Mouse (Mus musculus) kidney, adult 2 months (tissue): Measurements from ENCODE around the gene Alg14. TPM values are rescaled to one million over a fixed set of nuclear protein-coding genes. Genes with fewer than 3 reads are reported as not detected.

Experiments
- DNase-seq: peaks from one replicate; pipeline ENCODE4 v3.0.0; 2021
- H3K27ac ChIP-seq: fragments of 200-500 bp; 2 replicates; pipeline ENCODE4 v1.5.1; 2012; ENCODE audit warnings: low read depth, low read length, control low read depth, inconsistent platforms; ENCODE audit not compliant: insufficient read depth
- H3K27me3 ChIP-seq: fragments of 200-500 bp; replicated peaks from 2 replicates; pipeline ENCODE4 v1.6.1; 2012; ENCODE audit warnings: mild to moderate bottlenecking, moderate library complexity, low read length, inconsistent platforms; ENCODE audit not compliant: control insufficient read depth, insufficient read depth
- H3K36me3 ChIP-seq: fragments of 200-500 bp; 2 replicates; pipeline ENCODE4 v1.6.1; 2012; ENCODE audit warnings: mild to moderate bottlenecking, moderate library complexity, low read length, inconsistent platforms; ENCODE audit not compliant: control insufficient read depth, insufficient read depth
- H3K4me1 ChIP-seq: fragments of 200-500 bp; 2 replicates; pipeline ENCODE4 v1.6.1; 2011; ENCODE audit warnings: low read length; ENCODE audit not compliant: control insufficient read depth, insufficient read depth
- H3K4me3 ChIP-seq: fragments of 200-500 bp; 2 replicates; pipeline ENCODE4 v1.5.1; 2011; ENCODE audit warnings: mild to moderate bottlenecking, low read depth, low read length, control low read depth; ENCODE audit not compliant: insufficient read depth
- CTCF ChIP-seq: fragments of 200-500 bp; conservative IDR thresholded peaks from 2 replicates; pipeline ENCODE4 v1.5.1; 2011; ENCODE audit warnings: low read depth, mild to moderate bottlenecking, control low read depth, low read length, moderate library complexity, mixed read lengths; ENCODE audit not compliant: insufficient read depth, insufficient read length
- POLR2A ChIP-seq: fragments of 200-500 bp; IDR thresholded peaks from one replicate; pipeline ENCODE4 v1.6.1; 2011; ENCODE audit warnings: low read depth, low read length, control low read depth
- WGBS: fragments of 180-500 bp; shearing (Covaris S2); methylation state at CpG from one replicate; pipeline ENCODE4 v1.1.7; 2018; 5-methylcytosine and 5-hydroxymethylcytosine counted together
- polyA plus RNA-seq: library from polyadenylated mRNA; depleted of rRNA; stranded (reverse); fragments of >200 nt; gene quantifications from 2 replicates; pipeline ENCODE4 v1.2.3, GENCODE M21; 2012; rRNA removed

The Alg14 gene
- polyA plus RNA-seq: 19.8 and 22.9 TPM in 2 replicates

DNA sequence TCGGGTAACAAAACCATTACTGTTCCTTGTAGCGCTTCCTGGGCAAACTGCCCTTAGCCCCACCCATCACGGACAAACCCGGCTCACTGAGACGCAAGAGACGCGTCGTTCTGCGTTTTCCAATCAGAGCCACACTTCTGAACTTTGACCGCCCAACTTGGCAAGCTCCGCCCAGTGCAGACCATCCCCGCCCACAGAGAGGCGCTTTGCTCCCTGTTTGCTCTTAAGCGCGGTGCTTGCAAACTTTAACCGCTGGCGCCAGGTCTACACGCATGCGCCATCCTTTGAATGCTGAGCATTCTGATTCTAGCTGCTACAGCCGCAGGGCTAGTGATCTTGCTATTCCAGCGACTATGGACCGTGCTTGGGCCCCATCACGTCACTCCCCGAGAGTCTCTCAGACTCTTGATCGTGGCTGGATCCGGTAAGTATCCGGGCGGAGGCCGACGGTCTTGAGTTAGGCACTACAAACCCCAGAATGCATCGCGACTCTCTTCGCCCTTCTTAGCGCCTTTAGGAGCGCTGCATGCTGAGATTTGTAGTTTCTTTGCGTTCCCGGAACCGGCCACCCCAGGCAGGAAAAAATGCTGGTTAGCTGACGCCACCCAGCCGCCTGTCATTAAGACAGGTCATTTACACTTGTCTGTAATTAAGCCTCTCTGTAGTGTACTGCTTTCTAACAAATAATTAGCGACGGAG is at the start of gene Alg14:
Gene Alg14 (plus strand): TSS at position 214 of the 699 bp plus-strand sequence.
- Histone ChIP-seq H3K4me3 (peak within 1 kb of the TSS; percentile 78), H3K27me3 (no peaks in the 10 kb centered on the region), H3K36me3 (no peaks in the 10 kb centered on the region), H3K27ac (peak within 1 kb of the TSS; percentile 96), H3K4me1 (peaks cover 4% of the 10 kb centered on the region; the same call in 1 of the 2 replicates)
- DNase-seq: peak; percentile 99
- under 1% methylated on average over 42 of the region's 42 CpGs for WGBS
- TF ChIP-seq POLR2A: peak; percentile 65
- 0 out of 2 replicates have a peak, but pooled peaks have one; percentile 3 for TF ChIP-seq CTCF

DNA sequence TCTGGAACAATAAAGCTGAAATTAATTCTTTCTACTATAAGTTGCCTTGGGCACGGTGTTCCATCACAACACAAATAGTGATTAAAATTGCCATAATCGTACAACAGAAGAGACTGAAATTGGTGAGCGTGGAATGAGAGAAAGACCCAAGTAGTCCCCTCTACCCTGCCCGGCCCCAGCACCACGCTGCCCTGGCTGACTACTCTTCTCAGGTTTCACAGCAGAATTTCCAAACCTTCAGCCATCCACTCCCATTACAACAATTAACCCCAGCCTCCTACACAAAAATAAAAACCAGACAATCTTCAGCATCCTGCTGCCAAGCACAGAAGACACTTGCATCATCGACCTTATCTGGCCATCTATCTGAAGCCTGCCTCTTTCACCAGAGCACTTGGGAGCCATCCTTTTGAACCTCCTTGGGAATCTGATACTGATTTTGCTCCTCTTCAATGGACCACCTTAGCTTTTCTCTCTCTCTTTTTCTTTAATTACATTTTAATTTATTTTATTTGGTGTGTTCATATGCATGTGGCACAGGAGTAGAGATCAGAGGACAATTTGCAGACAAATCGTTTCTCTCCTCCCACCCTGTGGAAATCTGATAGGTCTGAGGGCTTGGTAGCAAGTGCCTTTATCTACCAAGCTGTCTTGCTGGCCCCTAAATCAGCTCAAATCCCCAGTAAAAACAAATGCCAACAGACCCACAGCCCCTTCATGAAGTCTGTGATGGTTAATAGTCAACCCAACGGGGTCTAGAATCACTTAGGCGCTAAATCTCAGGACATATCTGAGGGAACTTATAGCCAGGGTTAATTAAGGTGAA is 49.2 kb upstream of the Alg14 start:
- no peaks in the 10 kb centered on the region for H3K4me1 ChIP-seq
- no peaks in the 10 kb centered on the region for H3K36me3 ChIP-seq
- H3K4me3 ChIP-seq: no peak overlapping the region
- H3K27me3 ChIP-seq: no peaks in the 10 kb centered on the region
- DNase-seq: no peak
- no peak for TF ChIP-seq CTCF
- TF ChIP-seq POLR2A: no peak
- 55% methylated on average over 9 of the region's 9 CpGs for whole genome bisulfite sequencing
- no peak overlapping the region for H3K27ac ChIP-seq

DNA sequence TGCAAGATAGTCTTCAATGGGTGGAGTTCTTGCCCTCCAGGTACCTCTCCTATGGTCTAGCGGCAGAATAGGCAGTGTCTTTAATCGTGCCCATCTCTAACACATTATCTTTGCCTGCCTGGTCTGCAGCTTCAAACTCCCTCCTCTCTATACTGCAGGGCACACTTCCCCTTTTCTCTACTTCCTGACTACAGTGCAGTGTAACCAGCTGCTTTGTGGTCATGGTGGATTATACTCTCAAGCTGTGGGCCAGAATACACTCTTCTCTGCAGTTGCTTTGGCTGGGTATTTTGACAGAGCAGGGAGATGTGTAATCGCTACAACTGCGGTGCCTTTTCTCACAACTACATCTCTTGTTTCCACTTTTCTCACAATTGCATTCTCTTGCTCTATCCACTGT is 48.6 kb upstream of the Alg14 start:
- H3K27ac ChIP-seq: no peak overlapping the region
- TF ChIP-seq POLR2A (no peak), CTCF (no peak)

DNA sequence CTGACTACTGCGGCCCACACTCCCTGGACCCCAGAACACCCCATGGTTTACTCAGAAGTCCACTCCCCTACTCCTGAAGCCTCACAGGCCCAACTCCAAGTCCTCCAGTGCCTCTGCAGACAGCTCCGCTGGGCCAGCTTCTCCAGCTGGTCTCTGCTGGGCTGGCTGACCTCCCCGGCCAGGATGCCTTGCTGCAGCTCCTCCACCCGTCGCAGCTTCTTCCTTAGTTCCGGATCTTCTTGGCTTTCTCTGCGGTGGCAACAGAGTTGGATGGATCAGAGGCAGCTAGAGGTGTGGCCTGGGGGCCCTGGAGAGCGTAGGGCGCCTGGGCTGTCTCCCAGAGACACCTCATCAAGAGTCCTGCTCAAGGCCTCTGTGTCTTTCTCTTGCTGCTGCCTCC is 41.5 kb upstream of the Alg14 start:
- DNase-seq: no peak
- 87% methylated on average over 9 of the region's 9 CpGs for WGBS
- no peaks in the 10 kb centered on the region for H3K27me3 ChIP-seq

More for the DNA sequence above, 48.6 kb upstream of the Alg14 start:
- Histone ChIP-seq H3K4me1 (no peaks in the 10 kb centered on the region), H3K27me3 (no peaks in the 10 kb centered on the region), H3K36me3 (no peaks in the 10 kb centered on the region), H3K4me3 (no peak overlapping the region)
- DNase-seq: no peak
- WGBS: 71% methylated on average over 4 of the region's 4 CpGs

DNA sequence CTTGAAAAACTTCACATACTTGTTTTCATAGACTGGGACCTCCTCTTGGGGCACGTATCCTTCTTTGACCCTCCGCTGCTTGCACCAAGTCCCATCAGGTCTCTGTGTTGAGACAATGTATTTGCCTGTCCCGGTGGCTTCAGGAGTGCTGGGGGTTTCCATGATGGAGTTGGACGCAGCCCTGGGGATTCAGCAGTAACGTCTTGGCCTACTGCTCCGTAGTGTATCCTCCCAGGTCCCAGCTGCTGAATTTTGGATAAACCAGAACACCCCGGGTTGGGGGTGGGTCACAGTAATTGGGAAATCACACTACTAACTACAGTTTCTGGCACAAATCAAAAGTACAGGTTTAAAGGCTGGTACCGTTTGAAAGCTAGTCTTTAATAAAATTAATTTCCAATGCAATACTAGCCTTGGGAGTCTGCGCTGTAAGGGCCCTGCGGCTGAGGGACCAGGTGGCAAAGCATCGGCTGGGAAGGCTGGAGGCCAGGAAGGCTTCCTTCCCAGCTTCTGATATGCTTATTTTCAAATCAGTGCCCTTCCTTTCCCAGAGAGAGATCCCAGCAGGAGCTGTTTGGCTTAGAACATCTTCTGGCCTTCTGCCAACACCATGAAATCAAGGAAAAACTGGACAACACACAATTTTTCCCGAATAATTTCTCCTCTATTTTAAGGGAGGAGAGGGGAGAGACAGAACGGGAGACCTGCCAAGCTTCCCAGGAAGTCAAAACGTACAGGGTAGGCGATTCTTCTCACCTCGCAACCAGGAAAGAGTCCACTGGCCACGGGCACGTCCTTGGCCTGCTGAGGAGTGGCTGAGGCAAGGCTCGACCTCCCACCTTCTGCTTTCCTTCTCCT is 40.8 kb upstream of the Alg14 start:
- peak; percentile 2 for DNase-seq
- no peak overlapping the region for H3K27ac ChIP-seq
- no peaks in the 10 kb centered on the region for H3K27me3 ChIP-seq
- TF ChIP-seq POLR2A: no peak
- no peak for TF ChIP-seq CTCF
- H3K4me1 ChIP-seq: no peaks in the 10 kb centered on the region
- WGBS: 71% methylated on average over 19 of the region's 19 CpGs
- no peaks in the 10 kb centered on the region for H3K36me3 ChIP-seq
- no peak overlapping the region for H3K4me3 ChIP-seq

More for the DNA sequence above, 41.5 kb upstream of the Alg14 start:
- H3K4me1 ChIP-seq: no peaks in the 10 kb centered on the region
- TF ChIP-seq CTCF: no peak
- no peak for TF ChIP-seq POLR2A
- no peak overlapping the region for H3K4me3 ChIP-seq
- H3K36me3 ChIP-seq: no peaks in the 10 kb centered on the region
- no peak overlapping the region for H3K27ac ChIP-seq

DNA sequence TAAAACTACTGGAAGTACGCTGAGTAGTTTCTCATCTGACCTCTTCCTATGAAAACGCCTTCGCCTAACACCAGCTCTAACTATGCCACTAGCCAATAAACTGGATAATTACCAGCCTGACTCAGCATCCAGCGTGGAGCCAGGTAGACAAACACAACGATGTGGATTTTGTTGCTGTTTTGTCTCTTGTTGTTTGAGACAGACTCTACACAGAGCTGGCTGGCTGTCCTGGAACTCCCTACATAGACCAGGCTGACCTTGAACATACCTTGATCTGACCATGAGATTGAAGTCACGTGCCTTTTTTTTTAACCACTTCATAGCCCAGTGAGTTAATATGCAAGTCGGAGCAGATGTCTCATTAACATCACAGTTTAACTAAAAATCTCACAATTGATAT is 36.1 kb upstream of the Alg14 start:
- Histone ChIP-seq H3K27me3 (no peaks in the 10 kb centered on the region), H3K4me1 (no peaks in the 10 kb centered on the region), H3K27ac (no peak overlapping the region), H3K36me3 (no peaks in the 10 kb centered on the region), H3K4me3 (no peak overlapping the region)
- no peak for DNase-seq
- WGBS: 70% methylated on average over 7 of the region's 7 CpGs
- no peak for TF ChIP-seq CTCF
- TF ChIP-seq POLR2A: no peak
